Mouse (Mus musculus): ENCODE data around the gene Gm17482.

The Gm17482 gene

DNA sequence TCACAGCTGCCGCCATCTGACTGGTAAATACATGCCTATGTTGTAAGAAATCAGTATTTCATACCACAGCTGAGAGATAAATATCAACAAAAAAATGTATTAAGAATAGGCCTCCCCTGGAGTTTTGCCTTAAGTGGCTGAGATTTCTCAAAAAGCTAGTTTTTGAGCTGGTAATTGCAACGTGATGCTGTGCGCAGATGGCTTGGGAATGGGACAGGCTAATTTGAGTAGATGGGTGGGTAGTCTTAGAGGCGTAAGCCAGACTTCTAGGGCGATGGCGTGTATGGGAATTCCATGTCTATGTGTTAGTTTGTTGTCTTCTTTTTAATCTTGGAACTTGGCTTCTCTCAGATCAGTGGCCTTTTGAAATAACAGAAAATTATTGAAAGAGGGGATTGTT is 64.7 kb downstream of the Gm17482 start:
- ATAC-seq (ENCODE audit: low TSS enrichment): peak; percentile 56; the same call in 1 of the 2 replicates

DNA sequence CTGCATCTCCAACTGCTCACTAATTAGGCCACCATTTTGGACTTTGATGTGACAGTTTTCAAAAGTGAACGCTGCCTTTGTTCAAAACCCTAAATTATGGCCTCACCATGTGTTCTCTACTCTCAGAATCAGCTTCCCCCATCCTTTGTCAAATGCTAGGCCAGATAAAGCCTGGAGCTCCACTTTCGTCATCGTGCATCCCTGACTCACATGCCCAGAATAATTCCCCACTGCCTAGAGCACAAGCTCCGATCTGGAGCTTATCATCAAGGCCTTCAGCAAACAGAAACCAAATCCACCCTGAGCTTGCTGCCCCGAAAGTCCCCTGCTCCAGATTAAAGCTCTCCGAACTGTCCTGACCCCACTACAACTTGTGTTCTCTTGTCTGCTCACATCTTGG is 65.5 kb downstream of the Gm17482 start:
- ATAC-seq (ENCODE audit: low TSS enrichment): peak; percentile 89

DNA sequence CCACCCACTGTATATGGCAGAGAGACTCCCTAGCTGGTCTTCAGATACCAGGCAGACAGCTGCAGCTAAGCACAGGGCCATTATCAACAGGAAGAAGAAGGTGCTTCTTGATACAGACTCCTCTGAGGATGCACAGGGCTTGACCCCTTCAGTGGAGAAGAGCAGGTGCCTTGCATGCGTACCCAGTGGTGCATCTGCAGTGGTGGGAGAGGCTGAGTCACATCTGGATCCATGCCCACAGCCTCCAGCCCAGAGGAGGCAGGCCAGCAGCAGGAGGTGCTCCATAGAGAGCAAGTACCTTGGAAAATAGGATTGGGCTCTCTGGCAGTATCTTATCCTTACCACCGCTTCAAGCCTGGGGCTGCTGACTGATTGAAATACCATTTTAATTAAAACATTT is 66.7 kb downstream of the Gm17482 start:
- no peak for ATAC-seq (ENCODE audit: low TSS enrichment)

DNA sequence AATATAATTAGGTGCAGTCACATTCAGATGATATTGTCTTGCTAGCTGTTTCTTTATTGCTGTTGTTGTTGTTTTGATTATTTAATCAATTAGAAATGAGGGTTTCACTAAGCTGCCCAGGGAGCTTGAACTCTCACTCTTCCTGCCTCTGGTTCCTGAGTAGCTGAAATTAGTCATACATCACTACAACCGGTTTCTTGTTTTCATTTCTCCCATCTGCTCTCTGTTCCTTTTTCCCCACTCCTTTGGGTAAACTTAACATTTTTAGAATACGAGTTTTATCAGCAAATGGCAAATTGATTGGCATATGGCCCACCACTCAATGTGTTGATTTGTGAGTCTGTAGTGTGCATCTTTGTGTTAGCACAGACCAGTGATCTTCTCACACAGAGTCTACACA is 80.0 kb downstream of the Gm17482 start:
- no peak for ATAC-seq (ENCODE audit: low TSS enrichment)

Measured in frontal cortex, adult (tissue).